Mouse (Mus musculus) left cerebral cortex, postnatal 36 days (tissue): ENCODE measurements around the gene Eed. TPM values are rescaled to one million over a fixed set of nuclear protein-coding genes. Genes with fewer than 3 reads are reported as not detected.

Experiments used
- DNase-seq, 2 experiments: peaks; one replicate each; pipeline ENCODE4 v3.0.0; 2021 to 2022; ENCODE audit warnings: low spot score in 2 of 2, mixed read lengths in 1 of 2
- intact Hi-C: fragments of 180-260 bp; cut with DNase I; formaldehyde crosslinking; loops from one replicate; pipeline ENCODE4 v1.15.1; 2025
- total RNA-seq, 2 experiments: library from RNA; stranded (reverse); gene quantifications; 2 replicates each; pipeline ENCODE4 v1.2.3; 2021

Gene Eed
- total RNA-seq, 2 experiments from 2014 or later = 27.6 to 47.0 TPM

- no peak for DNase-seq
- intact Hi-C loops = loop anchor here (10.0 kb wide), 1 partner anchor 412 kb away; no protein-coding TSS in a partner anchor
Measured at GRCm38 (mm10) chr7:89993091-89993490, 12.3 kb upstream of the Eed start.

GRCm38 (mm10) chr7:89984421-89984820, 3.6 kb upstream of the Eed start:
- intact Hi-C loops = loop anchor here (5.0 to 10.0 kb wide), 2 partner anchors 148 to 440 kb away; partner anchors contain the start of genes Ccdc89 and Picalm
- DNase-seq = no peak

- DNase-seq = no peak
- intact Hi-C loops = loop anchor here (5.0 to 10.0 kb wide), 2 partner anchors 149 to 441 kb away; partner anchors contain the start of genes Ccdc89 and Picalm
Measured at GRCm38 (mm10) chr7:89983441-89983840, 2.7 kb upstream of the Eed start.

GRCm38 (mm10) chr7:89981557-89981956, 774 bp upstream of the Eed start:
- intact Hi-C loops = loop anchor here (5.0 to 10.0 kb wide), 2 partner anchors 151 to 443 kb away; partner anchors contain the start of genes Ccdc89 and Picalm
- DNase-seq = peak in 1 of 2 experiments; percentile 6

- DNase-seq = no peak
- intact Hi-C loops = loop anchor here (5.0 to 10.0 kb wide), 2 partner anchors 152 to 445 kb away; partner anchors contain the start of genes Ccdc89 and Picalm
Measured at GRCm38 (mm10) chr7:89980133-89980484, 674 bp downstream of the Eed start.

- DNase-seq = no peak
Measured at GRCm38 (mm10) chr7:89979432-89980130, 1.2 kb downstream of the Eed start.

GRCm38 (mm10) chr7:89976796-89977195, 4.0 kb downstream of the Eed start:
- intact Hi-C loops = no loop called here
- no peak for DNase-seq

More at GRCm38 (mm10) chr7:89979432-89980130, 1.2 kb downstream of the Eed start:
- intact Hi-C loops = loop anchor here (5.0 to 10.0 kb wide), 2 partner anchors 153 to 445 kb away; partner anchors contain the start of genes Ccdc89 and Picalm

- intact Hi-C loops = no loop called here
- DNase-seq = no peak
Measured at GRCm38 (mm10) chr7:89975571-89975970, 5.2 kb downstream of the Eed start.

- no peak for DNase-seq
- intact Hi-C loops = no loop called here
Measured at GRCm38 (mm10) chr7:89967235-89967634, 13.5 kb downstream of the Eed start.

- no peak for DNase-seq
- intact Hi-C loops = no loop called here
Measured at GRCm38 (mm10) chr7:89966771-89967170, 14.0 kb downstream of the Eed start.

GRCm38 (mm10) chr7:89963135-89963534, 17.6 kb downstream of the Eed start:
- intact Hi-C loops = no loop called here

GRCm38 (mm10) chr7:89957300-89957699, 23.5 kb downstream of the Eed start:
- DNase-seq = no peak
- intact Hi-C loops = no loop called here

More at GRCm38 (mm10) chr7:89963135-89963534, 17.6 kb downstream of the Eed start:
- DNase-seq = no peak

GRCm38 (mm10) chr7:89954261-89954660, 26.5 kb downstream of the Eed start:
- DNase-seq = no peak
- intact Hi-C loops = no loop called here

- intact Hi-C loops = no loop called here
- DNase-seq = no peak
Measured at GRCm38 (mm10) chr7:89949403-89949802, 31.4 kb downstream of the Eed start.

GRCm38 (mm10) chr7:89948026-89948425, 32.8 kb downstream of the Eed start:
- intact Hi-C loops = no loop called here
- DNase-seq = no peak

- intact Hi-C loops = no loop called here
- DNase-seq = peak; percentile 88 to 92
Measured at GRCm38 (mm10) chr7:89940571-89941463, 40.0 kb downstream of the Eed start, which contains the start of gene Hikeshi. Gene Hikeshi (minus strand): TSS chr7:89941204.

- intact Hi-C loops = no loop called here
- no peak for DNase-seq
Measured at GRCm38 (mm10) chr7:89939497-89940353, 41.1 kb downstream of the Eed start.

GRCm38 (mm10) chr7:89923441-89924180, 57.2 kb downstream of the Eed start:
- intact Hi-C loops = no loop called here
- DNase-seq = peak; percentile 55 to 66

- intact Hi-C loops = no loop called here
- no peak for DNase-seq
Measured at GRCm38 (mm10) chr7:89917776-89918175, 63.0 kb downstream of the Eed start.
